In the genomic region with DNA sequence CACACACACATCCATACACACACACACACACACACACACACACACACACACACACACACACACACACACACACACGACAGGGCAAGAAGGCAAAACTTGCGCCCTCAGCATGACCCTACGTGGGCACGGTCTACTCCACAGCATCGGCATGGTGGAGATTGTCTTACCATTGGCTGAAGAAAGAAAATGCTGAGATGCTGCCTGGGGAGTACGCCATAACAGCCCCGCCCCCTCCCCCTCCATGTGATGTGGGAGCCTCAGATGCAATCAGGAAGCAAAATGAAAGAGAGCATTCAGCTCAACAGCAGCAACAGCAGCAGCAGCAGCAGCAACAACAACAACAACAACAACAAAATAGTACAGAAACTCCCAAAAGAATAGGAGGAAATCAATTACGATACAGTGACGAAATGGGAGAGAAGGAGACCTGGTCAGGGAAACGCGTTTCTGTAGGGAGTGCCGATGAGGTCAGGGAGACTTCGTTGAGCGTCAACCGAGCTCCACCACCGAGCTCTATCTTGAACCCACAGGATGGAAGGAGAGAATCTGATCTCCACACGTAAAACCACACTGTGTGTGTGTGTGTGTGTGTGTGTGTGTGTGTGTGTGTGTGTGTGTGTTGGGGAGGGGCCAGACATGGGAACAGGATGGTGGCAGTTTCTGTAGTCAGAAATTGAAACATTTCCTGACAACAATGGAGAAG, we compare ENCODE assay signal across 8 mouse cellular contexts. TPM values are rescaled to one million over a fixed set of nuclear protein-coding genes. Genes with fewer than 3 reads are reported as not detected.
A peak's percentile ranks its signal among the peaks of the same experiment; 100 is the strongest.
DNase-seq lines count a peak whose midpoint lies in the region; ATAC-seq and TF ChIP-seq lines count a peak whose summit lies in the region.

No protein-coding gene starts in this region.

- peak overlapping the region; percentile 48 for H3K4me2 ChIP-seq in intestine, embryonic 15.5 days (replicated peaks)
- peak overlapping the region; percentile 33 for H3K4me2 ChIP-seq in lung, postnatal 0 days (replicated peaks; ENCODE audit: low read depth, low read length)

- H3K9ac ChIP-seq in intestine, embryonic 15.5 days = 0 out of 2 replicates have a peak overlapping the region, but pooled peaks have one; percentile 26
- H3K9ac ChIP-seq in lung, postnatal 0 days (replicated peaks; ENCODE audit: low read depth) = no peak overlapping the region

- no peak; the same call in 1 of the 2 replicates for TF ChIP-seq EP300 in lung, postnatal 0 days (IDR thresholded peaks at IDR 0.05)

- H3K36me3 ChIP-seq in intestine, embryonic 15.5 days = no peaks in the 10 kb centered on the region
- no peaks in the 10 kb centered on the region for H3K36me3 ChIP-seq in lung, postnatal 0 days (ENCODE audit: insufficient read depth, low read length)

- ATAC-seq in intestine, embryonic 15.5 days = peak; percentile 35; the same call in 1 of the 2 replicates
- no peak for ATAC-seq in lung, postnatal 0 days

- TF ChIP-seq CTCF in bone marrow, adult 2 months (IDR thresholded peaks at IDR 0.05; ENCODE audit: control insufficient read depth, insufficient read depth, low read length) = no peak
- TF ChIP-seq CTCF in lung, postnatal 0 days (IDR thresholded peaks at IDR 0.05) = no peak

- H3K9me3 ChIP-seq in intestine, embryonic 15.5 days = no peaks in the 10 kb centered on the region
- H3K9me3 ChIP-seq in lung, postnatal 0 days (ENCODE audit: low read length) = no peaks in the 10 kb centered on the region

- H3K27ac ChIP-seq in bone marrow, adult 2 months (ENCODE audit: control insufficient read depth, insufficient read depth, low read depth, low read length, poor library complexity) = no peak overlapping the region
- H3K27ac ChIP-seq in intestine, embryonic 15.5 days = peak overlapping the region; percentile 64; the same call in 1 of the 2 replicates
- H3K27ac ChIP-seq in lung, postnatal 0 days (ENCODE audit: low read length) = peak overlapping the region; percentile 34; the same call in 1 of the 2 replicates

- 21% methylated on average over 17 of the region's 17 CpGs for WGBS in bone marrow, adult 2 months
- WGBS in intestine, embryonic 15.5 days = 56% methylated on average over 17 of the region's 17 CpGs
- WGBS in lung, postnatal 0 days = 64% methylated on average over 17 of the region's 17 CpGs

- peak overlapping the region; percentile 47 for H3K4me3 ChIP-seq in bone marrow, adult 2 months (replicated peaks; ENCODE audit: control insufficient read depth, low read depth, low read length)
- H3K4me3 ChIP-seq in intestine, embryonic 15.5 days (replicated peaks) = no peak overlapping the region
- 0 out of 2 replicates have a peak overlapping the region, but pooled peaks have one; percentile 3 for H3K4me3 ChIP-seq in lung, postnatal 0 days (ENCODE audit: low read depth, low read length)

- no peak for TF ChIP-seq POLR2A in bone marrow, adult 2 months (IDR thresholded peaks at IDR 0.05; ENCODE audit: borderline replicate concordance, control insufficient read depth, low read depth, low read length)

- H3K27me3 ChIP-seq in intestine, embryonic 15.5 days (replicated peaks) = no peaks in the 10 kb centered on the region
- no peaks in the 10 kb centered on the region for H3K27me3 ChIP-seq in lung, postnatal 0 days (replicated peaks; ENCODE audit: insufficient read depth, low read length)

- DNase-seq in CD4-positive, CD25-positive, alpha-beta regulatory T cell, adult 2 months (ENCODE audit: low read depth, low spot score) = peak; percentile 92
- DNase-seq in lung, postnatal 0 days (ENCODE audit: low spot score) = no peak
- DNase-seq in thymus, postnatal 36 days = peak; percentile 63
- no peak for DNase-seq in ovary, postnatal 36 days (ENCODE audit: low spot score)
- no peak for DNase-seq in urinary bladder, postnatal 4 days (ENCODE audit: low spot score in 2 of 2)
- no peak for DNase-seq in gastrocnemius, postnatal 10 days

- no peaks in the 10 kb centered on the region; the same call in 1 of the 2 replicates for H3K4me1 ChIP-seq in bone marrow, adult 2 months (ENCODE audit: control insufficient read depth, insufficient read depth, low read length)
- 0 out of 2 replicates have a peak, but pooled peaks cover 6% of the 10 kb centered on the region for H3K4me1 ChIP-seq in intestine, embryonic 15.5 days (replicated peaks)
- no peaks in the 10 kb centered on the region for H3K4me1 ChIP-seq in lung, postnatal 0 days (ENCODE audit: insufficient read depth, low read depth, low read length)

RNA-seq across cellular contexts. Expression of a gene that starts 21.5 kb away (rescaled TPM):
- polyA plus RNA-seq in bone marrow, adult 2 months (2011; ENCODE audit: insufficient read depth, insufficient read length, low replicate concordance, missing spikeins) = 2.0 TPM in 1 of 2 replicates, not detected in the other
- polyA plus RNA-seq in intestine, embryonic 15.5 days (2015; fragmentation: Nextera tagmentation; extraction: Ambion mirVana) = 5.4 and 6.1 TPM in 2 replicates
- polyA plus RNA-seq in lung, postnatal 0 days (2015; fragmentation: Nextera tagmentation; extraction: Ambion mirVana) = 9.6 and 22.1 TPM in 2 replicates
- 1 to 10 TPM; 1.2 to 1.3 TPM for total RNA-seq in gastrocnemius, postnatal 10 days (2021)

RNA-seq across cellular contexts. Expression of a gene that starts 41.4 kb away (rescaled TPM):
- polyA plus RNA-seq in bone marrow, adult 2 months (2011; ENCODE audit: insufficient read depth, insufficient read length, low replicate concordance, missing spikeins) = not detected in 2 replicates
- polyA plus RNA-seq in intestine, embryonic 15.5 days (2015; fragmentation: Nextera tagmentation; extraction: Ambion mirVana) = not detected in 2 replicates
- polyA plus RNA-seq in lung, postnatal 0 days (2015; fragmentation: Nextera tagmentation; extraction: Ambion mirVana) = 27.6 TPM in 1 of 2 replicates, not detected in the other
- not detected for total RNA-seq in gastrocnemius, postnatal 10 days (2021)

RNA-seq across cellular contexts. Expression of a gene that starts 54.0 kb away (rescaled TPM):
- polyA plus RNA-seq in bone marrow, adult 2 months (2011; ENCODE audit: insufficient read depth, insufficient read length, low replicate concordance, missing spikeins) = 42.4 and 68.1 TPM in 2 replicates
- 56.3 and 57.6 TPM in 2 replicates for polyA plus RNA-seq in intestine, embryonic 15.5 days (2015; fragmentation: Nextera tagmentation; extraction: Ambion mirVana)
- polyA plus RNA-seq in lung, postnatal 0 days (2015; fragmentation: Nextera tagmentation; extraction: Ambion mirVana) = 10.8 and 10.9 TPM in 2 replicates
- 10 to 100 TPM; 53.6 to 57.1 TPM for total RNA-seq in gastrocnemius, postnatal 10 days (2021)

Comparison
In these comparisons a context has a peak if more than half of its experiments do, and no peak if none do; other contexts are left out.
1. DNase-seq: peak in CD4-positive, CD25-positive, alpha-beta regulatory T cell, adult 2 months (single experiment) and thymus, postnatal 36 days (2 of 2); none in lung, postnatal 0 days (single experiment), ovary, postnatal 36 days (single experiment), urinary bladder, postnatal 4 days (0 of 2) and gastrocnemius, postnatal 10 days (single experiment).